Mouse (Mus musculus) Patski (cell line): ENCODE measurements around the gene Dab1. TPM values are rescaled to one million over a fixed set of nuclear protein-coding genes. Genes with fewer than 3 reads are reported as not detected.

Experiments
- ATAC-seq: fragments of 100-300 bp; one replicate; pipeline ENCODE4 v1.8.0; 2021
- CTCF ChIA-PET: fragments of 350-600 bp; sonication (Branson Sonifier 250); formaldehyde crosslinking; loops from one replicate; lab custom pipeline; 2022; ENCODE audit warnings: inconsistent platforms; lab: Charles Lee
- POLR2A ChIA-PET: fragments of 350-600 bp; sonication (Branson Sonifier 250); formaldehyde crosslinking; loops from one replicate; lab custom pipeline; 2022; ENCODE audit warnings: antibody characterized with exemption, inconsistent platforms; lab: Charles Lee
- DNase-seq: peaks from one replicate; pipeline ENCODE4 v3.0.0-alpha.2; 2011; ENCODE audit warnings: low read depth, low spot score
- H3K27me3 ChIP-seq: fragments of 371-371 bp; one replicate; pipeline ENCODE4 v1.5.1; 2021
- CTCF ChIP-seq: fragments of 100-300 bp; IDR thresholded peaks from one replicate; pipeline ENCODE4 v1.5.1; 2021
- in situ Hi-C: fragments of 300-500 bp; cut with MboI; formaldehyde crosslinking; loops from 3 replicates; pipeline ENCODE4 v1.11.1; 2018; ENCODE audit warnings: low pct_unique_long_range_greater_than_20kb, mixed read lengths
- polyA plus RNA-seq: library from polyadenylated mRNA; unstranded; gene quantifications from one replicate; pipeline ENCODE4 v1.2.3, GENCODE M21; 2021

Gene Dab1
- polyA plus RNA-seq, 1 experiment from 2014 or later, result 0.08 TPM

DNA sequence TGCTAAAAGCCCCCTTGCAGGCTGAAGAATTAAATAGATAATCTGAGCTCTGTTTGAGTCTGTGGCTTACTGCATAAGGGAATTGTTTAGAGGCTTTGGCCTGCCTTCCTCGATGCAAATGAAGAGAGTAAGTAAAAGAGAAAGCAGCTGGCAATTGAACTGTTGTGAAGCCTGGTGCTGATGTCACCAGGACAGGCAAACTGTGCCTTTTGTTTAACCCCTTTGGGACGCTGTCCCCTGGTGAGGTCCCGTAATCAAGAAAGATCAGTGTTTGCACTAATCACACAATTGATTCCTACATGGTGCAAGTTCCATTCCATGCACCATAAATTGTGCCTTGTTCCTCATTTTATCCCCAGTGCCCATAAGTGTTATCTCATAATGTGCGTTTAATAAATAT lies 80.6 kb downstream of the Dab1 start:
- no peak for DNase-seq
- no peak for ATAC-seq
- no peak for TF ChIP-seq CTCF
- in situ Hi-C loops, result no loop called here
- H3K27me3 ChIP-seq, result no peaks in the 10 kb centered on the region
- POLR2A ChIA-PET, result no interaction called here
- CTCF ChIA-PET, result no interaction called here

DNA sequence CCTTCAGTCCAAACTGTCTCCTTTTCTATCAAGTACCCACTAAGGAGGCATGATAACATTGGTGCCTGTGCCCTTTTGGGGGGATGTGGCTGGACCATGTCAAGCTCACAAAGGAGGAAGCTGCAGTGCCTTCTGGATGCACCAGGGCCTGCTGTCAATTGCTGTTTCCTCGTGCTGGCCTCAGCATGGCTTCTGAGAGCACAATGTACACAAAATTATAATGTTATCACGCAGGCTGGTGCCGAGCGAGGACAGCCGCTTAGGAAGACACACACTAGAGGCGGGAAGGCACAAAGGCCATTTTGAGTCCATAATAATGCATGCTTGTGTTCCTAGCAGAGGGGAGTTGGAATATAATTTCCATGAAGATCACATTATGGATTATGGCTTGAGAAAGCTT lies 81.2 kb downstream of the Dab1 start:
- TF ChIP-seq CTCF, result no peak
- POLR2A ChIA-PET, result no interaction called here
- in situ Hi-C loops, result no loop called here
- DNase-seq, result no peak
- no peak for ATAC-seq
- no peaks in the 10 kb centered on the region for H3K27me3 ChIP-seq
- CTCF ChIA-PET, result no interaction called here

DNA sequence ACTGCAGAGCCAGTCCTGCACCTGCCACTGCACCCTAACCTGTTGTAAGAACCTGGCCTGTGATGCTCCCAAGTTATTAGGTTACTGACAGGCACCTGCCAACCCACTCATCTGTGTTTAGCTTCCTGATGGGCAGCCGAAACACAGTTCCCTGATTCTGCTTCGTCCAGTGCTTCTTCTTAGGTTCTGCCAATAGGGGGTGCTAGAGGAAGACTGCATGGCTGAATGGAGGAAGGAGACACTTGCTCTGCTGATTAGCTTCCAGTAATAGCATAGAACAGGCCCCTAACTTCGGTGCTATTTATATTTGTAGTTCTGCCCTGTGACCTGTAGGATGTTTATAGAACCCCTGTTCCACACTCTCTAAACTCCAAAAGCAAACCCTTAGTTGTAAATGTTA lies 83.0 kb downstream of the Dab1 start:
- ChIA-PET POLR2A (no interaction called here), CTCF (interaction anchor here (1.1 kb wide), 1 partner anchor 507 kb away, joined by 3 read pairs; no protein-coding TSS in a partner anchor)
- TF ChIP-seq CTCF, result no peak
- no peaks in the 10 kb centered on the region for H3K27me3 ChIP-seq
- ATAC-seq (no peak), DNase-seq (no peak)
- in situ Hi-C loops, result no loop called here

DNA sequence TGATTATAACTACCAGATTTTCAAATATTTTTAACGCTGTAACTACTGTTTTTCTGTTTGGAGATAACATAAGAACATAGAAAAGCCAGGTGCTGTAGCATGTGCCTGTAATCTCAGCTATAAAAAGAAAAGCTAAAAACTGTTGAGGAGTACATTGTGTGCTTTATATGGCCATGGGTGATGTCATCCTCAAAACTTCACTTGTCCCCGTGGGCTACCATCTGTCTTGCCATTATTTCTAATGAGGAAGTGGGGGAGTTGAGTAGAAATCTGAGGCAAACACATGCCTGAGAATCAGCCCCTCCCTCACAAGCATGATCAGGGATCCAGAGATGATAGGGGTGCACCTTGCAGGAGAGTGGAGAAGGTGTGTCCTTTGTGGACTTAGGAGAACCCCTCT lies 85.3 kb downstream of the Dab1 start:
- no peak for DNase-seq
- TF ChIP-seq CTCF, result no peak
- POLR2A ChIA-PET, result no interaction called here
- in situ Hi-C loops, result no loop called here
- CTCF ChIA-PET, result no interaction called here
- no peak for ATAC-seq
- H3K27me3 ChIP-seq, result no peaks in the 10 kb centered on the region

DNA sequence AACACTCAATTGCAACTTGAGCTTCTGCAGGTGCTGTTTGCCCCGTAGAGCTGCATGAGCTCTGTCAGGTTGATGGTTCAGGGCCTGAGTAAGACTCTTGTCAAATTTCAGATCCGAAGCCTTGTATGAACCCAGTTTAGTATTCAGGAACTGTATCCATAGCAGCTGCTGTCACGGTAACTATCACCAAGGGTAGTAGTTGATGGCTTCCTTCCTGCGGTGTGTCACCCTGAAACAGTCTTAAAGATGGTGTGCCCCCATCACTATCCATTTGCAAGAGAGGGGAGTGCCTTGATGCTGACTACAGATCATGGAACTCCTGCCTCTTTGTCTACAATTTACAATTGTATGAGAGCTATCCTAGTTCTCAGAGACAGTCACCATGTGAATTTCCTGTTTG lies 87.3 kb downstream of the Dab1 start:
- no peak for ATAC-seq
- POLR2A ChIA-PET, result no interaction called here

DNA sequence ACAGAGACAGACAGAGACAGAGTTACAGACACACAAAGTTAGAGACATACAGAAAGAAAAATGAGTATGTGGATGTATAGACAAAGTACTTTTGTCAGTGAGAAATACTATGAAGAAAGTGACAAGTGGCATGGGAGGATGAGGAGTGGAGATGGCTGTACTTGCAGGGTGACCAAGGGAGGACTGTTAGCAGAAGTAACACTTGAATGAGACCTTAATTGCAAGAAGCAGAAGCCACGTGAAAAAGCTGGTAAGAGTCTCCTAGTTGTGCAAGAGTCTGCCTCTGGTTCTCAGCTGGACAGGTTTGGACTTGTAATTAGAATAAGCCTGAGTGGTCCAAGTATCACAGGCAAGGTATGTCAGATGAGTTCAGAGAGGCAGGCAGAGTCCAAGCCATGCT lies 88.0 kb downstream of the Dab1 start:
- TF ChIP-seq CTCF, result no peak
- POLR2A ChIA-PET, result no interaction called here
- ATAC-seq, result no peak
- no peaks in the 10 kb centered on the region for H3K27me3 ChIP-seq
- CTCF ChIA-PET, result no interaction called here
- in situ Hi-C loops, result no loop called here
- no peak for DNase-seq

More for the DNA sequence above, 87.3 kb downstream of the Dab1 start:
- in situ Hi-C loops, result no loop called here
- no peak for DNase-seq
- H3K27me3 ChIP-seq, result no peaks in the 10 kb centered on the region
- CTCF ChIA-PET, result no interaction called here
- TF ChIP-seq CTCF, result no peak

DNA sequence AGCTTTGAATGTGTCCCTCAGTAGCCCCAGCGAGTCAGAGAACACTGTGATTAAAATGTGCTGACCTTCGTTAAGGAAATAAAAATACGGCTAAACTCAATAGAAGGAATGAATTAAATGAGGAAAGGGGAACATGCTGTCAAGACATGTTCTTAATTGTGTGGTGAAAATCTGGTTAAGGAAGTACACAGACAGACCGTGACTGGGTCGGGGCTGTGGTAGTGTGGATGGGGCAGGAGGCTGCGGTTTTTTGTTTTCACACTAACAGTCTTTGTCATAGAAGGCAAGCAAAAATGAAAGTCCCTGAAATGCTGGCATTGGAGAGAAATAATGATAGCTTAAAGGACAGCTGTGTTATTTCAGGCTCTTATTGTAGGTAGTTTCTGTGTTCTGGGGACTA lies 92.2 kb downstream of the Dab1 start:
- TF ChIP-seq CTCF, result no peak
- in situ Hi-C loops, result no loop called here
- POLR2A ChIA-PET, result no interaction called here
- CTCF ChIA-PET, result no interaction called here
- no peak for DNase-seq
- ATAC-seq, result no peak
- H3K27me3 ChIP-seq, result no peaks in the 10 kb centered on the region

DNA sequence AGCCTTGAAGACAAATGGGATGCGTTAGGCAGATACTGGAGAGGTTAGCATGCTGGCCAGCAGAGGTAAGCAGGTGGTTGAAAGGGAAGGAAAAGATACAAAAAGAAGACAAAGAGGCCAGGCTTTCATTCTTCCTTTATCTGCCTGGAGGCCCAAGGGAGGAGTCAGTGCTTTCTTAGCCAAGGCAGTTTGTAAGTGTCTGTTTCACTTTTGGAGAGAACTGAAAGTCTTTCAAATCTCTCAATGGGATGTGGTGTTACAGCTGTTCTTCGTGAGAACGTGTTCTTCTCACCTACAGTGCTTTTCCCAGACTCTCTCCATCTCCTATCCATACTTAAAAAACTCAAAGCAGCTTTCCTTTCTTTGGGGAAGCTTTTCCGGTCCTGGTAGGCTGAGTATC lies 94.8 kb downstream of the Dab1 start:
- TF ChIP-seq CTCF, result no peak
- DNase-seq (no peak), ATAC-seq (no peak)
- ChIA-PET POLR2A (no interaction called here), CTCF (no interaction called here)
- in situ Hi-C loops, result no loop called here
- no peaks in the 10 kb centered on the region for H3K27me3 ChIP-seq

DNA sequence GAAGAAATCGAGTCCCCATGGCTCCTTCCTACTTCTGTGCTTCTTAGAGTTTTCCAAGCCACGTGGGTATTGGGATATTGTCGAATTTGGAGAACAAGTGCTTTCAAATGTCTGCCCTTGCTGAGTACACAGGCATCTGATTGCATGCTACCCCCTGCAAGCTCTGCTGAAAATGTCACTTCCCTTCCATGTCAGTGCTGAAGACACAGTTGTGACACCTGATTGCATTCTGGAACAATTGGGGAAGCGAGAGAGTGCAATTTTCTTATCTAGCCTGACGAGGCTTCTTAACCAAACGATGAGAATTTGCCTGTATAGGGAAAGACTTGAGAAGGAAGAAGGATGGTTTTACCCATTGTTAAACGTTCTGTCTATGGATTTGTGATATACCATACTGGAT lies 95.8 kb downstream of the Dab1 start:
- DNase-seq (no peak), ATAC-seq (no peak)
- ChIA-PET POLR2A (no interaction called here), CTCF (no interaction called here)
- H3K27me3 ChIP-seq, result no peaks in the 10 kb centered on the region
- in situ Hi-C loops, result no loop called here
- TF ChIP-seq CTCF, result no peak

DNA sequence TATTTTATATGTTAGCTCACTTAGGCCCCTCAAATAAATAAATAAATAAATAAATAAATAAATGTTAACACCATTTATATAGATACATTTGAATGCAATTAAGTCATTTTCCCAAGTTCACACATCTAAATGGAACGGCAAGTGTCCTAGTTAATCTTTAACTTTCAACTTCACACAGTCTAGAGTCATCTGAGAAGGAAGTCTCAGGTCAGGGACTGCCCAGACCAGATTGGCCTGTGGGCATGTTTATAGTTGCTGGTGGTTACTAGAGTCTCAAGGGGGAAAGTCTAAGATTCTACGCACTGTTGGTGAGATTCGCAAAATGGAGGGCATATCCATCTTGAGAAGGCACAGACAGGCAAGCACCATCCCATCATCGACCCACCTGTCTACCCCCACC lies 96.4 kb downstream of the Dab1 start:
- DNase-seq (no peak), ATAC-seq (no peak)
- no peak for TF ChIP-seq CTCF
- ChIA-PET POLR2A (no interaction called here), CTCF (no interaction called here)
- in situ Hi-C loops, result no loop called here
- H3K27me3 ChIP-seq, result no peaks in the 10 kb centered on the region

DNA sequence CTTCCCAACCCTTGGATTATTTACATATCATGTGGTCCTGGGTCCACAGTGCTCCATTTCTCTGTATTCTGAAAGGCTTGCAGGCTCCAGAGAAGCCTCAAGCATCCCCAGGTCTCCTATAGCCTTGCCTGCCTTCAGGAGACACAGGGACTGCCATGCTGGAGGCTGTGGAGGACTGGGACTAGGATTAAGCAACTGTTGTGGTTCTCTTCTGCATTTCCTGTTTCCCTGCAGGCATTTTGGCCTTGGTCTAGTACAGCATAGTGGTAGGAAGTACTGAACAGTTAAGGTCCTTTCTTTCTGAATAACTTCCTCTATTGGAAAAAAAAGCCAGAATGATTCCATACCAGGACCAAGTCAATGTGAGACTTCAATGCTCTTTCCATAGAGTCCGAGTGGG lies 103.6 kb downstream of the Dab1 start:
- no peak for ATAC-seq
- H3K27me3 ChIP-seq, result no peaks in the 10 kb centered on the region
- TF ChIP-seq CTCF, result no peak
- in situ Hi-C loops, result no loop called here
- ChIA-PET CTCF (no interaction called here), POLR2A (interaction anchor here (0.6 kb wide), 1 partner anchor 13 kb away, joined by 4 read pairs; no protein-coding TSS in a partner anchor)
- no peak for DNase-seq

DNA sequence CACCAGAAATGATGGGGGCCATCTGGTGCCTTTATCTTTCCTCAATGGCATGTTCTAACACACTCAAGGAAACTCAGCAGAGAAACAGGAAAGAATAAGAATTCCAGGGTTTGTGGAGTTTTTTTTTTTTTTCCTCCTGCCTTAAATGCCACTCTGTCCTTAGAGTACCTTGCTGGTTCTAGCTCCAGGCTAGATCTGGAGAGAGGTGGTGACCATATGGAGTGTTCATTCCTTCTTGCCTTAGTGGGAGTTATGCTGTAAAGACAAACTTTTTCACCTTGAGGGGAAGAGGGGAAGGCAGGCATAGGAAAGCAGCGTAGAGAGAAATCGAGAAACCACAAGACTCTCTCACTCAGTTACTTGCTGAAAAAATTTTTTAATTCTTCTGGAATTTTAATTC lies 107.3 kb downstream of the Dab1 start:
- CTCF ChIA-PET, result no interaction called here
- POLR2A ChIA-PET, result no interaction called here
- in situ Hi-C loops, result no loop called here

More for the DNA sequence above, 107.3 kb downstream of the Dab1 start:
- ATAC-seq (no peak), DNase-seq (no peak)
- no peaks in the 10 kb centered on the region for H3K27me3 ChIP-seq
- no peak for TF ChIP-seq CTCF
